Mouse (Mus musculus) liver (tissue): ENCODE measurements around the gene Npcd.

Experiments
- DNase-seq: peaks from one replicate; pipeline ENCODE4 v3.0.0-alpha.2; 2020; ENCODE audit warnings: mixed read lengths

The Npcd gene

DNA sequence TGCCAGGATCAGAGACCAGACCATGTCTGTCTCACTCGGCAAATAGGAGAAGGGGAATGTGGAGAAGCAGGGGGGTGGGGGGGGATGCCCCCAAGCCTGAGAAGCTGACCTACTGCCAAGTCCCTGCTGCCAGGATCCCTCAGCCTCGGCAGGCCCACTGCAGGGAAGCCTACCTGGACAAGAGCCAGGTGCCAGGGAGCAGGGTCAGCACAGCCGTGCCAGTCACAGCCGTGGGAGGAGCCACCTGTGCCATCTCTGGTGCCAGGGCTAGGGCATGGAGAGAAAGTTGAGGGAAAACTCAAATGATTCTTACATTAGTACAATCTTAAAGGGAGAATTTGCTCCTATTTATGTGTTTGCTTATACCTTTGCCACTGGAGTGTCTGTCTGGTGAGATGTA is 31.7 kb downstream of the Npcd start:
- DNase-seq = no peak

- DNase-seq = no peak
These were observed 32.4 kb downstream of the Npcd start for GRCm38 (mm10) chr15:79801646-79802045.

GRCm38 (mm10) chr15:79800701-79801100 is 33.3 kb downstream of the Npcd start:
- no peak for DNase-seq

GRCm38 (mm10) chr15:79798591-79798990 is 35.4 kb downstream of the Npcd start:
- DNase-seq = no peak

DNA sequence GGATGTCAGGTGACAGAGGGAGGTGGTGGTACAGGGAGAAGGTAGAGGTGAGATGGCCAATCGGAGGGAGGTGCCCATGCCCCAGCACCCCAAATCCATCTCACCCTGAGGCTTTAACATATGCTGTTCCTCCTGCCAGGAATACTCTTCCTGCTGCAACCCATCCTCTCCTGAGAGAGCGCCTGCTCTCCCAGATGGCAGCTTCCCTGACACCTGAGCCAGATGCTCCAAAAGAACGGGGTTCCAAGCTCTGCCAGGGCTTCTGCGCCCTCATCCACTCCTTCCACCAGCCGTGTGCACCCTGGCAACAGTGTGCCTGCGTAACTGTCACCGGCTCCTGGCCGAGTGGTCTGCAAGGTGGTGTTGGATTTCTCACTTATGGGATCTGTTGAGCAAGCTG is 36.4 kb downstream of the Npcd start:
- no peak for DNase-seq

- no peak for DNase-seq
These were observed 36.9 kb downstream of the Npcd start for GRCm38 (mm10) chr15:79797096-79797495.

DNA sequence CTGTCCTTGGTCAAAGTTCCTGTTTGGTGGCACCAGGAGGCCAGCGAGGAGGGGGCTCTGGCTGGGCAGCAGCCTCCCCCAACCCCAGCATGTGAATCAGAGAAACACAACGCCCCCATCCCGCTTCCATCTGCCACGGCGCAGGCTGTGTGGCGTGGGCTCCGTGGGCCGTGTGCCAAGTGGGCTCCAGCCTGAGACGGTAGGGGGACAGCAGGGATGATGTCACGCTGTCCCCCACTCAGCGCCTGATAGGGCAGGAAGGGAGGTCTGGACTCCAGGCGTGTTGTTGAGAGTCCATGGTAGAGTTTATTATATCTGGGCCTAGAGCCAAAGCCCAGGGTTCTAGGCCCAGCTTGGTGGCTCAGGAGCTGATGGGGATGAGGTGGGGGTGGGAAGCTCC is 37.8 kb downstream of the Npcd start:
- DNase-seq = no peak

DNA sequence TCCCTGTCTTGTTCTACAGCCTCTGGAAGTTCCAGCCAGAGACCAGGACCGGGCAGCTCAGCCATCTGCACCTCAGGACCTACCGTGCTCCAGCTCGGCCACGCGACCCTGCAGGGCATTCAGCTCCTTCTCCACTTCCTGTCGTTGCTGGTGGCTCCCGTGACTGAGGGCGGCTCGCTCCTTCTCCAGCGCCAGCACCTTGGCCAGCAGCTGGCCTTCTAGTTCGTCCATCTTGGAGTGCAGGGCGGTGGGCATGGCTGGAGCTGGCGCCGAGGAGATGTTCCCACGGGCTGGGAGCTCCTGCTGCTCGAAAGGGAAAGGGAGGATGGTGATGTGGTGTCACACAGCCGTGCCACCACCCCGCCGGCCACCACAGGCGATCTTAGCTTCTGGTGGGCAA is 39.9 kb downstream of the Npcd start:
- DNase-seq = no peak

- DNase-seq = no peak
These were observed 41.0 kb downstream of the Npcd start for GRCm38 (mm10) chr15:79793076-79793475.

DNA sequence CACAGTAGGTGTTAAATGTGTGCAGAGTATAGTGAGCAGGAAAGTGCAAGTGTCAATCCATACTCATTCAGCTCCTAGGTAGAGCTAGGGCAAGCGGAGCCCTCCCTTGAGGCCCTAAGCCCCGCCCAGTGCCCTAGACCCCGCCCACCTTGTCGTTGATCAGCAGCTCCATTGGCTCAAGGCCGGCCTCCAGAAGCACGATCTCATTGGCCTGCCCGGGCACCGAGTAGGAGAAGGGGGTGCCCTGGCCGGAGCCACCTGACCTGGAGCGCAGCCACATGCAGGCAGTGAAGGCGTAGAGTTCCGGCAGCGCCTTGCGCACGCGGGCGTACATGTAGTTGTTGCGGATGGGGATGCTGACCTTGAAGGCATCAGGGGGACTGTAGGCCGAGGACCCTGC is 41.6 kb downstream of the Npcd start:
- DNase-seq = peak; percentile 56

- DNase-seq = peak; percentile 58
These were observed 42.5 kb downstream of the Npcd start for GRCm38 (mm10) chr15:79791502-79791901.

GRCm38 (mm10) chr15:79790905-79791304 is 43.1 kb downstream of the Npcd start:
- no peak for DNase-seq

- DNase-seq = no peak
These were observed 43.9 kb downstream of the Npcd start for GRCm38 (mm10) chr15:79790111-79790510.

GRCm38 (mm10) chr15:79787815-79788214 is 46.2 kb downstream of the Npcd start:
- DNase-seq = no peak

DNA sequence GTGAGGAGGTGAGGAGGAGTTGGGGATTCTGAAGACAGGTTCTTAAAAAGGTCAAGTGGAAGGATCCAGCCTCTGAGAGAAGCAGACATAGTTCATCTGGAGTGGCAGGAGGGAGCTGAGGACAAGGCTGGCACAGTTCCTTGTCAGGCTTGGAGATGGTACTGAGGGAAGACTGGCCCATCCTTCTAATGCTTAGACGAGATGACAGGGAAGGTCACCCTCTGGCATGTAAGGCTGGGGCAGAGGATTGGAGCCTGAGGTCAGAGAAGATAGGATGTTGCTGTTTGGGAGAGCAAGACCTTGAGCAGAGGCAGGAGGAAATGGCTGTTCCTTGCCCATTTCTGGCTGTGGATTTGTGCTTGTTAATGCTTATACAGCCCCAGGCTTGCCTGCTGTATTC is 49.0 kb downstream of the Npcd start:
- DNase-seq = no peak

- DNase-seq = no peak
These were observed 56.3 kb downstream of the Npcd start, which contains the start of gene Dnal4 for GRCm38 (mm10) chr15:79777749-79778148. TSS of gene Dnal4 (minus strand) at chr15:79777849.

- DNase-seq = no peak
These were observed 58.4 kb downstream of the Npcd start for GRCm38 (mm10) chr15:79775662-79776061.

DNA sequence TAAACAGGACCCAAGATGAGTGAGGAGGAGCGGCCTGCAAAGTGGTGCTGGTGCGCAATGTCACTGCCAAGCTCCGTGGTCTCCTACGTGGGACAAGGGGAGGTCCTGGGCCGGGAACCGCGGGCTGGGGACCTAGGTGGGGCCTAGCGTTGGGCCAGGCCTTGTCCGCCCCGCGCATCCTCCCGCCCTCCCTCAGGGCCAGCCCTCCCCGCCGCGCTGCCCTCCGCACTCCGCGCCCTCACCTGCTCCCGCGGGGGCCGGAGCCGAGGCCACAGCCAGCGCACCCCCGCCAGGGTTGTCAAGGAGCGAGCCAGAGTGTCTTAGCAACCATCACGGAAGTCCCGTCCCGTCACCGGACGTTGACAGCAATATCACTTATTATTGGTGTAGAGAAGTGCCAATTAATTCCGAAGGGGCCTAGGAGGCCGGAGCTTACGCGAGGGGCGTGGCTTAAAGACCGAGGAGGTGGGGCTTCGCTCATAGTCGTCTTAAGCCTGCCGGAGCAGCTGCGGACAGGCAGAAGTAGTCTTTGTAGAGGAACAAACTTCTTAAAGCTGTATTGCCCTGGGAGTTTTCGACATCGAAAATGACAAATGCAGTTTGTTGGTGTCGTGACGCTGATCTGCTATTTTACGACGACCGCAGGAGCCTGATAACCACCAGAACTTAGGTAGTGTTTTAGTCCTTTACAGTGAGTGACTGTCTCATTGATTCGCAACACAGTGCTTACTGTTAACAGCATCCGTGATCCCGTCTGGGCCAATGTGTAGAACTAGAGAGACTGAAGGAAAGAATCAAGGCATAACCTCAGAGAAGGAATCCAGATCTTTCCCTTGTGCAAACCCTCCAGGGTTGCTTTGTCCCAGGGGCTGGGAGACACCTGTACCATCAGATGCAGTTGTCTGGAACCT is 59.7 kb downstream of the Npcd start:
- DNase-seq = peak; percentile 94

GRCm38 (mm10) chr15:79770629-79771240 is 63.3 kb downstream of the Npcd start:
- no peak for DNase-seq

GRCm38 (mm10) chr15:79768302-79768701 is 65.7 kb downstream of the Npcd start:
- DNase-seq = no peak

GRCm38 (mm10) chr15:79767327-79767961 is 66.6 kb downstream of the Npcd start:
- DNase-seq = no peak

- DNase-seq = no peak
These were observed 67.4 kb downstream of the Npcd start for GRCm38 (mm10) chr15:79766586-79767071.

DNA sequence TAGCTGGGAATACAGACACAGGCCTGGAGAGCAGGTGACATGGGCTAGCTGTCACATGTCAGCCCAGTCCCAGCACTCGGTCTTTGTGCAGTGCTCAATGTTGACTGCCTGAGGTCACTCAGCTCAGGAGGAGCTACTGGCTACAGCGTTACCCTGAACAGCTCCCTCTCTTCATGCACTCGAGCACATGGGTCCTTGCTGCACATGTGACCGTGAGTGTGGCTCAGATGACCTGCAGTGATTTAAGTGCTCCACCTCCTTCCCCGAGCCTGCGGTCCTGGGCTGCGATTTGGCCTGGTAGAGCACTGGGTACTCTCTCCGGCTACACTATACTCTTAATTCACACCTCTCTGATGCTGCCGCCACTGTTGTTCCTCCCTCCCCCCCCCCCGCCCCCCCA is 67.9 kb downstream of the Npcd start:
- no peak for DNase-seq

DNA sequence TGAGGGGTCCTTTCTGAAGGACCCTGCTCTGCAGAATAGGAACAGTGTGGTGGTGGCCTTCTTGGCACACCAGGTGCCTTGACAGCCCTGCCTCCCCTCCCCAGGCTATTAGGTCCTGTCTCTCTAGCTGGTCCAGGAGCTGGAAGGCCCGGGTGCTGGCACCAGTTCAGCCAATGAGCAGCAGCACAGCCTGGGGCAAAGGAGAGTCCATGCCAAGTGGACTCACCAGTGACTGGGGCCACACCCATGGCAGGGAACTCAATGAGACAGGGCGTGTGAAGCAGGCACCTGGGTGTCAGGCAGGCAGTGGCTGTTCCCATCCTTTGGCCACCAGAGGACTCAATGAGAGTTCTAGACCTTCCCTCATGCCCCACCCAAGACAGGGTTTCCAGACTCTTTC is 68.7 kb downstream of the Npcd start:
- DNase-seq = no peak
